Mouse (Mus musculus) liver, embryonic 14.5 days (tissue): ENCODE measurements around the gene Ikzf2.

Source experiments
- CTCF ChIP-seq: IDR thresholded peaks from 2 replicates; pipeline ENCODE4 v1.5.1; 2016; ENCODE audit warnings: antibody characterized with exemption, low read depth, control low read depth
- EP300 ChIP-seq: IDR thresholded peaks from 2 replicates; pipeline ENCODE4 v1.6.1; 2016; ENCODE audit warnings: antibody characterized with exemption, low read depth

- TF ChIP-seq CTCF (no peak), EP300 (no peak)
Measured at GRCm38 (mm10) chr1:69659779-69660178, 27.3 kb downstream of the Ikzf2 start.
